Mouse (Mus musculus) heart, embryonic 13.5 days (tissue): Measurements from ENCODE around the gene Mpv17l2. TPM values are rescaled to one million over a fixed set of nuclear protein-coding genes. Genes with fewer than 3 reads are reported as not detected.

Experiments
- ATAC-seq: fragments of 200-750 bp; cut with Nextera tagmentation; 2 replicates; pipeline ENCODE4 v1.8.0; 2017; ENCODE audit warnings: moderate TSS enrichment; ENCODE audit not compliant: insufficient number of reproducible peaks, low FRiP score, low TSS enrichment; ENCODE audit errors: extremely low read depth
- H3K27ac ChIP-seq: fragments of 300-500 bp; sonication (generic); replicated peaks from 2 replicates; pipeline ENCODE4 v1.5.1; 2015; ENCODE audit warnings: moderate library complexity, mild to moderate bottlenecking, inconsistent platforms
- H3K27me3 ChIP-seq: fragments of 300-500 bp; sonication (generic); replicated peaks from 2 replicates; pipeline ENCODE4 v1.6.1; 2015; ENCODE audit warnings: mild to moderate bottlenecking, inconsistent platforms
- H3K36me3 ChIP-seq: fragments of 300-500 bp; sonication (generic); 2 replicates; pipeline ENCODE4 v1.6.1; 2015; ENCODE audit warnings: mild to moderate bottlenecking, inconsistent platforms
- H3K4me1 ChIP-seq: fragments of 300-500 bp; sonication (generic); 2 replicates; pipeline ENCODE4 v1.6.1; 2015; ENCODE audit warnings: inconsistent platforms
- H3K4me2 ChIP-seq: fragments of 300-500 bp; sonication (generic); 2 replicates; pipeline ENCODE4 v1.6.1; 2015; ENCODE audit warnings: inconsistent platforms, mild to moderate bottlenecking, moderate library complexity
- H3K4me3 ChIP-seq: fragments of 300-500 bp; sonication (generic); 2 replicates; pipeline ENCODE4 v1.5.1; 2015; ENCODE audit warnings: moderate library complexity, mild to moderate bottlenecking, inconsistent platforms
- H3K9ac ChIP-seq: fragments of 300-500 bp; sonication (generic); 2 replicates; pipeline ENCODE4 v1.6.1; 2015; ENCODE audit warnings: inconsistent platforms, mild to moderate bottlenecking, moderate library complexity
- H3K9me3 ChIP-seq: fragments of 300-500 bp; sonication (generic); 2 replicates; pipeline ENCODE4 v1.6.1; 2016; ENCODE audit warnings: inconsistent platforms
- WGBS: fragments of 180-500 bp; shearing (Covaris S2); methylation state at CpG from one replicate; pipeline ENCODE4 v1.1.7; 2015; ENCODE audit warnings: mixed read lengths; 5-methylcytosine and 5-hydroxymethylcytosine counted together
- polyA plus RNA-seq: library from polyadenylated mRNA; unstranded; fragments of >200 nt; fragmentation: Nextera tagmentation; extraction: Ambion mirVana; gene quantifications from 2 replicates; pipeline ENCODE4 v1.2.1, GENCODE M21; 2015

Mpv17l2 gene
- polyA plus RNA-seq, 1 experiment from 2014 or later = 41.6 TPM

GRCm38 (mm10) chr8:70765329-70765728 is 4.6 kb upstream of the Mpv17l2 start:
- Histone ChIP-seq H3K9ac (peak overlapping the region; percentile 82), H3K27ac (no peak overlapping the region), H3K27me3 (peaks cover 6% of the 10 kb centered on the region; the same call in 1 of the 2 replicates), H3K4me3 (peak overlapping the region; percentile 56), H3K36me3 (peaks cover 35% of the 10 kb centered on the region), H3K4me2 (peak overlapping the region; percentile 91), H3K9me3 (no peaks in the 10 kb centered on the region), H3K4me1 (peaks cover 31% of the 10 kb centered on the region)
- ATAC-seq = no peak
- 62% methylated on average over 9 of the region's 9 CpGs for WGBS

GRCm38 (mm10) chr8:70764676-70765075 is 3.9 kb upstream of the Mpv17l2 start:
- 88% methylated on average over 13 of the region's 13 CpGs for WGBS
- Histone ChIP-seq H3K9me3 (no peaks in the 10 kb centered on the region), H3K4me1 (peaks cover 37% of the 10 kb centered on the region), H3K36me3 (peaks cover 29% of the 10 kb centered on the region), H3K4me3 (no peak overlapping the region), H3K4me2 (peak overlapping the region; percentile 91; the same call in 1 of the 2 replicates), H3K27ac (no peak overlapping the region), H3K27me3 (peaks cover 6% of the 10 kb centered on the region; the same call in 1 of the 2 replicates), H3K9ac (no peak overlapping the region)
- no peak for ATAC-seq

GRCm38 (mm10) chr8:70764026-70764425 is 3.3 kb upstream of the Mpv17l2 start:
- Histone ChIP-seq H3K4me2 (no peak overlapping the region), H3K4me3 (no peak overlapping the region), H3K9ac (peak overlapping the region; percentile 25; the same call in 1 of the 2 replicates), H3K36me3 (peaks cover 24% of the 10 kb centered on the region), H3K4me1 (peaks cover 44% of the 10 kb centered on the region), H3K9me3 (no peaks in the 10 kb centered on the region), H3K27me3 (peaks cover 6% of the 10 kb centered on the region; the same call in 1 of the 2 replicates), H3K27ac (peak overlapping the region; percentile 12; the same call in 1 of the 2 replicates)
- ATAC-seq = no peak
- WGBS = 46% methylated on average over 8 of the region's 8 CpGs

- Histone ChIP-seq H3K9ac (no peak overlapping the region), H3K27me3 (peaks cover 6% of the 10 kb centered on the region; the same call in 1 of the 2 replicates), H3K4me2 (no peak overlapping the region), H3K4me1 (peaks cover 49% of the 10 kb centered on the region), H3K9me3 (no peaks in the 10 kb centered on the region), H3K4me3 (no peak overlapping the region), H3K36me3 (peaks cover 23% of the 10 kb centered on the region), H3K27ac (no peak overlapping the region)
- 9% methylated on average over 3 of the region's 3 CpGs for WGBS
- no peak for ATAC-seq
Observed at GRCm38 (mm10) chr8:70763354-70763753, 2.6 kb upstream of the Mpv17l2 start.

GRCm38 (mm10) chr8:70762118-70762517 is 1.4 kb upstream of the Mpv17l2 start:
- Histone ChIP-seq H3K9me3 (no peaks in the 10 kb centered on the region), H3K4me1 (peaks cover 49% of the 10 kb centered on the region), H3K4me3 (no peak overlapping the region), H3K27me3 (no peaks in the 10 kb centered on the region; the same call in 1 of the 2 replicates), H3K4me2 (no peak overlapping the region), H3K9ac (no peak overlapping the region), H3K27ac (0 out of 2 replicates have a peak overlapping the region, but pooled peaks have one; percentile 22), H3K36me3 (peaks cover 24% of the 10 kb centered on the region)
- 72% methylated on average over 1 of the region's 1 CpGs for WGBS
- no peak for ATAC-seq

GRCm38 (mm10) chr8:70760350-70760749 is 396 bp downstream of the Mpv17l2 start:
- WGBS = 1% methylated on average over 22 of the region's 22 CpGs
- Histone ChIP-seq H3K27ac (peak overlapping the region; percentile 76), H3K4me1 (peaks cover 36% of the 10 kb centered on the region), H3K4me3 (peak overlapping the region; percentile 73), H3K9me3 (no peaks in the 10 kb centered on the region), H3K4me2 (peak overlapping the region; percentile 96), H3K36me3 (peaks cover 37% of the 10 kb centered on the region), H3K9ac (peak overlapping the region; percentile 91), H3K27me3 (no peaks in the 10 kb centered on the region; the same call in 1 of the 2 replicates)
- no peak for ATAC-seq

- Histone ChIP-seq H3K4me2 (peak overlapping the region; percentile 96), H3K9me3 (no peaks in the 10 kb centered on the region), H3K27ac (no peak overlapping the region), H3K36me3 (peaks cover 37% of the 10 kb centered on the region), H3K27me3 (no peaks in the 10 kb centered on the region), H3K9ac (no peak overlapping the region), H3K4me3 (0 out of 2 replicates have a peak overlapping the region, but pooled peaks have one; percentile 73), H3K4me1 (peaks cover 40% of the 10 kb centered on the region)
- no peak for ATAC-seq
- 68% methylated on average over 19 of the region's 19 CpGs for WGBS
Observed at GRCm38 (mm10) chr8:70758616-70759561, 1.9 kb downstream of the Mpv17l2 start.

- 89% methylated on average over 7 of the region's 7 CpGs for WGBS
- peaks cover 33% of the 10 kb centered on the region for H3K36me3 ChIP-seq
- H3K9me3 ChIP-seq = no peaks in the 10 kb centered on the region
- H3K4me1 ChIP-seq = peaks cover 46% of the 10 kb centered on the region
- H3K4me2 ChIP-seq = no peak overlapping the region
- no peaks in the 10 kb centered on the region for H3K27me3 ChIP-seq
- no peak overlapping the region for H3K4me3 ChIP-seq
- ATAC-seq = no peak
- no peak overlapping the region for H3K27ac ChIP-seq
- H3K9ac ChIP-seq = no peak overlapping the region; the same call in 1 of the 2 replicates
Observed at GRCm38 (mm10) chr8:70758308-70758615, 2.5 kb downstream of the Mpv17l2 start.

GRCm38 (mm10) chr8:70757523-70758307 is 3.0 kb downstream of the Mpv17l2 start:
- no peak overlapping the region for H3K27ac ChIP-seq
- no peak overlapping the region; the same call in none of the 2 replicates for H3K9ac ChIP-seq
- H3K4me3 ChIP-seq = no peak overlapping the region
- WGBS = 71% methylated on average over 22 of the region's 22 CpGs
- no peak for ATAC-seq
- no peaks in the 10 kb centered on the region for H3K27me3 ChIP-seq
- H3K4me1 ChIP-seq = peaks cover 52% of the 10 kb centered on the region
- peaks cover 30% of the 10 kb centered on the region for H3K36me3 ChIP-seq
- no peaks in the 10 kb centered on the region for H3K9me3 ChIP-seq
- no peak overlapping the region for H3K4me2 ChIP-seq

- Histone ChIP-seq H3K9ac (no peak overlapping the region), H3K27ac (no peak overlapping the region), H3K27me3 (no peaks in the 10 kb centered on the region), H3K4me3 (no peak overlapping the region), H3K4me2 (no peak overlapping the region), H3K4me1 (peaks cover 56% of the 10 kb centered on the region), H3K9me3 (no peaks in the 10 kb centered on the region), H3K36me3 (peaks cover 30% of the 10 kb centered on the region)
- ATAC-seq = no peak
- WGBS = 88% methylated on average over 6 of the region's 6 CpGs
Observed at GRCm38 (mm10) chr8:70756476-70757040, 4.2 kb downstream of the Mpv17l2 start.
